Mouse (Mus musculus): ENCODE measurements around the gene Tbc1d2b.

Gene Tbc1d2b

GRCm38 (mm10) chr9:90200501-90200900 lies 70.1 kb downstream of the Tbc1d2b start:
- no peak for DNase-seq

- DNase-seq, result no peak
These were observed 71.0 kb downstream of the Tbc1d2b start for GRCm38 (mm10) chr9:90199611-90200010.

GRCm38 (mm10) chr9:90198531-90199449 lies 71.8 kb downstream of the Tbc1d2b start:
- peak; percentile 82 for DNase-seq

GRCm38 (mm10) chr9:90197866-90198383 lies 72.7 kb downstream of the Tbc1d2b start:
- no peak for DNase-seq

- DNase-seq, result no peak
These were observed 73.4 kb downstream of the Tbc1d2b start for GRCm38 (mm10) chr9:90197116-90197665.

GRCm38 (mm10) chr9:90196262-90196661 lies 74.3 kb downstream of the Tbc1d2b start:
- DNase-seq, result no peak

- no peak for DNase-seq
These were observed 75.6 kb downstream of the Tbc1d2b start for GRCm38 (mm10) chr9:90195000-90195399.

- no peak for DNase-seq
These were observed 81.2 kb downstream of the Tbc1d2b start for GRCm38 (mm10) chr9:90189391-90189790.

GRCm38 (mm10) chr9:90188893-90189292 lies 81.7 kb downstream of the Tbc1d2b start:
- no peak for DNase-seq

- no peak for DNase-seq
These were observed 85.2 kb downstream of the Tbc1d2b start for GRCm38 (mm10) chr9:90185356-90185910.

- peak; percentile 87 for DNase-seq
These were observed 86.5 kb downstream of the Tbc1d2b start for GRCm38 (mm10) chr9:90184116-90184515.

- DNase-seq, result no peak
These were observed 87.1 kb downstream of the Tbc1d2b start for GRCm38 (mm10) chr9:90183550-90183949.

- no peak for DNase-seq
These were observed 87.8 kb downstream of the Tbc1d2b start for GRCm38 (mm10) chr9:90182636-90183421.

- DNase-seq, result no peak
These were observed 88.8 kb downstream of the Tbc1d2b start for GRCm38 (mm10) chr9:90181656-90182388.

- no peak for DNase-seq
These were observed 91.2 kb downstream of the Tbc1d2b start for GRCm38 (mm10) chr9:90179409-90179808.

- DNase-seq, result no peak
These were observed 97.3 kb downstream of the Tbc1d2b start for GRCm38 (mm10) chr9:90173330-90173729.

- no peak for DNase-seq
These were observed 97.9 kb downstream of the Tbc1d2b start for GRCm38 (mm10) chr9:90172528-90173321.

GRCm38 (mm10) chr9:90171421-90171820 lies 99.2 kb downstream of the Tbc1d2b start:
- no peak for DNase-seq

GRCm38 (mm10) chr9:90169965-90170364 lies 100.6 kb downstream of the Tbc1d2b start:
- no peak for DNase-seq

GRCm38 (mm10) chr9:90166615-90167014 lies 104.0 kb downstream of the Tbc1d2b start:
- peak; percentile 47 for DNase-seq

- no peak for DNase-seq
These were observed 105.0 kb downstream of the Tbc1d2b start for GRCm38 (mm10) chr9:90165590-90165989.

All from kidney, postnatal 10 days (tissue).